Mouse (Mus musculus): ENCODE measurements at regions not wholly inside any gene's neighbourhood (a gene's known extent, or its start where the extent isn't known, plus 50 kb on each side); places are given as distances from the start of the nearest gene placed in this dataset.

DNA sequence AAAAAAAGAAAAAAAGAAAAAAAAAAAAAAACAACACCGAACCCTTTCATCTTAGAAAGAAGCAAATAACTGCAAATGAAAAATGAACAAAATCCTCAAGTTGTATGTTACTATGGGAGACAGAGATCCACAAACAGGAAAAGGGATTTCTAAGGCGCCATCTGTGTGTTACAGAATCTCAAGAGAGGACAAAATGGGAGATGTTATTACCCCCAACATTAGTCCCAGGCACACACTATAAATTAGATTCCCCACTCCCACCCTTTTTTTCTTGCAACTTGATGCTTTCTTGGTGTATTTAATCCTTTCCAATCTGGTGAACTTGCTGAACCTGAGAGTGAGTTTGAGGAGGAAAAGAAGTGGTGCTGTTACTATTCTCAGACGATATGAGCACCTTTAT is 149.4 kb upstream of the Arid2 start:
- DNase-seq (ENCODE audit: low read depth, low spot score), result no peak
- Histone ChIP-seq H3K4me1 (ENCODE audit: control insufficient read depth in 1 of 2, insufficient read depth in 2 of 2, low read length in 2 of 2) (no peaks in the 10 kb centered on the region), H3K79me2 (ENCODE audit: control insufficient read depth, insufficient read depth, low read length, poor library complexity) (no peaks in the 10 kb centered on the region), H3K36me3 (ENCODE audit: control insufficient read depth in 1 of 2, insufficient read depth in 2 of 2, low read length in 2 of 2) (no peaks in the 10 kb centered on the region; a peak in 1 of 4 replicates), H3K9ac (ENCODE audit: control insufficient read depth, low read depth, low read length, poor library complexity, severe bottlenecking) (no peak overlapping the region), H3K27me3 (ENCODE audit: control insufficient read depth in 1 of 2, insufficient read depth in 2 of 2, low read length in 2 of 2) (no peaks in the 10 kb centered on the region; a peak in 1 of 4 replicates), H3K9me3 (replicated peaks; ENCODE audit: insufficient read depth, low read length) (no peaks in the 10 kb centered on the region), H3K4me3 (ENCODE audit: control insufficient read depth in 1 of 2, insufficient read depth in 1 of 2, low read depth in 2 of 2, low read length in 2 of 2) (no peak overlapping the region), H3K27ac (ENCODE audit: control insufficient read depth, low read depth, low read length) (no peak overlapping the region)
- TF ChIP-seq RAD21 (IDR thresholded peaks at IDR 0.05; ENCODE audit: low read depth, low read length), result no peak
- no peak for TF ChIP-seq SMC3 (IDR thresholded peaks at IDR 0.05; ENCODE audit: low read depth, low read length)
- TF ChIP-seq UBTF (IDR thresholded peaks at IDR 0.05; ENCODE audit: borderline replicate concordance, insufficient read depth, low read depth, low read length), result no peak
- TF ChIP-seq TCF12 (IDR thresholded peaks at IDR 0.05; ENCODE audit: low read depth, low read length), result no peak
- no peak for TF ChIP-seq POLR2AphosphoS2 (IDR thresholded peaks at IDR 0.05; ENCODE audit: low read length)
- TF ChIP-seq NELFE (IDR thresholded peaks at IDR 0.05; ENCODE audit: low read depth, low read length), result no peak
- TF ChIP-seq POLR2A (IDR thresholded peaks at IDR 0.05; ENCODE audit: control insufficient read depth in 1 of 2, insufficient read depth in 1 of 2, low read depth in 1 of 2, low read length in 2 of 2, poor library complexity in 1 of 2), result no peak
- TF ChIP-seq EP300 (IDR thresholded peaks at IDR 0.05; ENCODE audit: low read depth in 1 of 2, low read length in 2 of 2), result no peak
- TF ChIP-seq JUND (IDR thresholded peaks at IDR 0.05; ENCODE audit: low read depth, low read length), result no peak
- TF ChIP-seq MEF2A (IDR thresholded peaks at IDR 0.05; ENCODE audit: extremely low read depth, insufficient replicate concordance, low read depth, low read length, poor library complexity, severe bottlenecking), result no peak
- TF ChIP-seq KAT2A (conservative IDR thresholded peaks at IDR 0.05; ENCODE audit: low read depth, low read length), result no peak
- TF ChIP-seq NRF1 (IDR thresholded peaks at IDR 0.05; ENCODE audit: insufficient read depth, low read depth, low read length, poor library complexity, severe bottlenecking), result no peak

- H3K4me1 ChIP-seq (ENCODE audit: control insufficient read depth in 1 of 2, insufficient read depth in 2 of 2, low read length in 2 of 2), result no peaks in the 10 kb centered on the region
- H3K9me3 ChIP-seq (replicated peaks; ENCODE audit: insufficient read depth, low read length), result no peaks in the 10 kb centered on the region
- H3K9ac ChIP-seq (ENCODE audit: control insufficient read depth, low read depth, low read length, poor library complexity, severe bottlenecking), result no peak overlapping the region
- H3K27ac ChIP-seq (ENCODE audit: control insufficient read depth, low read depth, low read length), result no peak overlapping the region
- H3K27me3 ChIP-seq (ENCODE audit: control insufficient read depth in 1 of 2, insufficient read depth in 2 of 2, low read length in 2 of 2), result no peaks in the 10 kb centered on the region; a peak in 2 of 4 replicates
- no peaks in the 10 kb centered on the region; a peak in 1 of 4 replicates for H3K36me3 ChIP-seq (ENCODE audit: control insufficient read depth in 1 of 2, insufficient read depth in 2 of 2, low read length in 2 of 2)
- peak overlapping the region in 1 of 2 experiments; percentile 15; a peak in 1 of 4 replicates for H3K4me3 ChIP-seq (ENCODE audit: control insufficient read depth in 1 of 2, insufficient read depth in 1 of 2, low read depth in 2 of 2, low read length in 2 of 2)
- TF ChIP-seq BHLHE40 (IDR thresholded peaks at IDR 0.05; ENCODE audit: borderline replicate concordance, low read depth, low read length) (no peak), UBTF (IDR thresholded peaks at IDR 0.05; ENCODE audit: borderline replicate concordance, insufficient read depth, low read depth, low read length) (no peak), MAX (IDR thresholded peaks at IDR 0.05; ENCODE audit: low read length) (no peak), HCFC1 (IDR thresholded peaks at IDR 0.05; ENCODE audit: low read depth, low read length) (no peak), POLR2AphosphoS5 (IDR thresholded peaks at IDR 0.05; ENCODE audit: borderline replicate concordance, low read depth, low read length) (no peak), POLR2A (IDR thresholded peaks at IDR 0.05; ENCODE audit: control insufficient read depth in 1 of 2, insufficient read depth in 1 of 2, low read depth in 1 of 2, low read length in 2 of 2, poor library complexity in 1 of 2) (no peak), TAL1 (IDR thresholded peaks at IDR 0.05; ENCODE audit: low read length) (no peak), CHD1 (IDR thresholded peaks at IDR 0.05; ENCODE audit: low read depth, low read length) (no peak), MAFK (IDR thresholded peaks at IDR 0.05; ENCODE audit: borderline replicate concordance, low read depth, low read length) (no peak), TBP (IDR thresholded peaks at IDR 0.05; ENCODE audit: low read depth, low read length) (no peak), E2F4 (IDR thresholded peaks at IDR 0.05; ENCODE audit: borderline replicate concordance, low read depth, low read length) (no peak), SIN3A (IDR thresholded peaks at IDR 0.05; ENCODE audit: low read length) (no peak), MEF2A (IDR thresholded peaks at IDR 0.05; ENCODE audit: extremely low read depth, insufficient replicate concordance, low read depth, low read length, poor library complexity, severe bottlenecking) (no peak), TCF12 (IDR thresholded peaks at IDR 0.05; ENCODE audit: low read depth, low read length) (no peak), GATA1 (IDR thresholded peaks at IDR 0.05; ENCODE audit: low read depth, low read length) (no peak), NELFE (IDR thresholded peaks at IDR 0.05; ENCODE audit: low read depth, low read length) (no peak), KAT2A (conservative IDR thresholded peaks at IDR 0.05; ENCODE audit: low read depth, low read length) (no peak)
- DNase-seq (ENCODE audit: low read depth, low spot score), result no peak
- H3K79me2 ChIP-seq (ENCODE audit: control insufficient read depth, insufficient read depth, low read length, poor library complexity), result no peaks in the 10 kb centered on the region
Observed at GRCm38 (mm10) chr15:96153489-96153888, 133.8 kb upstream of the Arid2 start.

Data from MEL (cell line).